Mouse (Mus musculus): ENCODE data around the gene Nap1l3. TPM values are rescaled to one million over a fixed set of nuclear protein-coding genes. Genes with fewer than 3 reads are reported as not detected.

Nap1l3 gene
- 0.20 and 0.32 TPM in 2 replicates for polyA plus RNA-seq (2012; rRNA removed)

DNA sequence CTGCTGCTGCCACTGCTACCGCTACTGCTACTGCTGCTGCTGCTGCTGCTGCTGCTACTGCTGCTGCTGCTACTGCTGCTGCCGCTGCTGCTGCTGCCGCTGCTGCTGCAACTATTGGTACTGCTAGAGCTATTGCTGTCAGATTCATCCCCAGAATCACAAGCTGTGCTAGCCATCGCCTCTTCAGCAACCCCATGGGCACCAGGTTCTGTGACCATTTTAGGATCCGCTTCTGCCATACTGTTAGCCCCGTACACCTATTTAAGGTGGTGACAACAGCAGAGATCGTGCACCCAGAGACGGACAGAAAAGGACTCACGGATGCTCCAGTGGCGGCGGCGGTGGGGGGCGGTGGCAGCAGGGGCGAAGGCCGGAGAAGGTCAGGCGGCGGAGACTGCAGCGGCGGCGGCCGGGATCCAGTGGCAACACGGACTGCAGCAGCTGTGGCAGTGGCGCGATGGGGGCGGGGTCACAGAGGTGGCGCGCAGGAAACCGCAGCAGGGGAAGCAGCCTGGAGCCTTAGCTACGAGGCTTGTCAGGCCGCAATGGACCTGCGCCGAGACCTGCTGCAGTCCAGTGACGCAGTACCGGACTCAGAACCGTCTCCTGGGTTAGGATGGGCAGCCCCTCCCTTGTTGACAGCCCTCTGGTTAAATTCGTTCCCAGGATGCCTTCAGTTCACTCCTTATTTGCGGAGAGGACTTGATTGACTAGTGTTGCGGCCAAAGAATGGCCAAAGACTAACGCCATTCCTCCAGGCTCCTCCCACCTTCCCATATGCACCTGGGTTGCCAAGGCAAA is at the start of gene Nap1l3:
Gene Nap1l3, minus strand, starts transcription at position 621 of the 801 bp plus-strand sequence.

